Mouse (Mus musculus) kidney, adult 2 months (tissue): ENCODE data around the gene Tox4.

ENCODE experiments used
- CTCF ChIP-seq: fragments of 200-500 bp; conservative IDR thresholded peaks from 2 replicates; pipeline ENCODE4 v1.5.1; 2011; ENCODE audit warnings: low read depth, mild to moderate bottlenecking, control low read depth, low read length, moderate library complexity, mixed read lengths; ENCODE audit not compliant: insufficient read depth, insufficient read length
- POLR2A ChIP-seq: fragments of 200-500 bp; IDR thresholded peaks from one replicate; pipeline ENCODE4 v1.6.1; 2011; ENCODE audit warnings: low read depth, low read length, control low read depth

- TF ChIP-seq CTCF: no peak
- TF ChIP-seq POLR2A: no peak
Observed at GRCm38 (mm10) chr14:52331069-52331750, 52.3 kb downstream of the Tox4 start.
